Mouse (Mus musculus): ENCODE results near the gene Rpusd3.

DNA sequence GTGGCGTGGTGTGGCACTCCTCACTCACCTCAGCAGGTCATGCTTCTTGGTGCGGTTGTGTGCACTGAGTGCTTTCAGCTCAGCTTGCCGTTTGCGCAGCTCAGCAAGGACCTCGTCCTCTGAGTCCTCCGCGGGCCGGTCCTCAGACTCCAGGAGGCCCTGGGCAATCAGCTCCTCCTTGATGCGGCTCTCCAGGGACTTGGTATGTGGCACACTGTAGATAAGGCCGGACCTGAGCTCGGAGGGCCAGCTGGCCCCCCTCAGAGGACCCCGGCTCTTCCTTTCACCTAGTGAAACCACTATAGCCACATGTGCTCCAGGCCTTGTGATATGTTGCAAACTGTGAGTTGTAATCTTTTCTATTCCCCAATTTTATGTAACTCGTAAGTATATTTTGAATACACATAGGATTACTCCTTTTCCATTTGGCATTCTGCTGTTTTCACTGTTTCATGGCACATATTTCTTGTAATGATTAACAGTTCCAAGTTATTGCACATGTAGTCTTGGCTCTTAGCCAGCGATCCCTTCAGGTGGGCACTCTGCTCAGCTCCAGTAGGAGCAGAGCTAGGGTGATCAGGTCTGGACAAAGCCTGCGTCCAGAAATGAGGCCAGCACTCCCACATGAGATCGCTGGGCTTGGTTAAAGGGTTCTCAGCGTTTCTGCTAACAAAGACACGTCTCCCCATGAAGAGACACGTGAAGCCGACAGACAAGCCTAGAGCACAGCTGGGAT is 48.8 kb downstream of the Rpusd3 start:
- TF ChIP-seq CTCF (IDR thresholded peaks at IDR 0.05; ENCODE audit: low read depth, low read length) = no peak
- TF ChIP-seq POLR2A (IDR thresholded peaks at IDR 0.05; ENCODE audit: extremely low read depth, insufficient read depth, low read length) = no peak

All from liver, adult 2 months (tissue).